Mouse (Mus musculus) limb, embryonic 14.5 days (tissue): ENCODE measurements around the gene Ptpn1. TPM values are rescaled to one million over a fixed set of nuclear protein-coding genes. Genes with fewer than 3 reads are reported as not detected.

Experiments used
- ATAC-seq: fragments of 200-750 bp; cut with Nextera tagmentation; 2 replicates; pipeline ENCODE4 v1.8.0; 2017; ENCODE audit warnings: low read depth, moderate number of reproducible peaks, moderate TSS enrichment; ENCODE audit not compliant: low FRiP score
- DNase-seq: peaks from one replicate; pipeline ENCODE4 v3.0.0-alpha.2; 2015; ENCODE audit warnings: low spot score
- H3K27ac ChIP-seq: fragments of 300-500 bp; sonication (generic); replicated peaks from 2 replicates; pipeline ENCODE4 v1.5.1; 2014; ENCODE audit warnings: low read depth, mild to moderate bottlenecking, low read length, moderate library complexity, mixed read lengths
- H3K27me3 ChIP-seq: fragments of 300-500 bp; sonication (generic); 2 replicates; pipeline ENCODE4 v1.6.1; 2014; ENCODE audit warnings: low read length, mixed read lengths; ENCODE audit not compliant: control insufficient read depth, insufficient read depth
- H3K36me3 ChIP-seq: fragments of 300-500 bp; sonication (generic); 2 replicates; pipeline ENCODE4 v1.6.1; 2014; ENCODE audit warnings: mild to moderate bottlenecking, low read length, moderate library complexity, mixed read lengths; ENCODE audit not compliant: control insufficient read depth, insufficient read depth
- H3K4me1 ChIP-seq: fragments of 300-500 bp; sonication (generic); 2 replicates; pipeline ENCODE4 v1.6.1; 2014; ENCODE audit warnings: antibody characterized with exemption, low read length, mixed read lengths; ENCODE audit not compliant: control insufficient read depth, insufficient read depth
- H3K4me2 ChIP-seq: fragments of 300-500 bp; sonication (generic); replicated peaks from 2 replicates; pipeline ENCODE4 v1.6.1; 2014; ENCODE audit warnings: low read depth, mild to moderate bottlenecking, low read length, moderate library complexity; ENCODE audit not compliant: severe bottlenecking
- H3K4me3 ChIP-seq: fragments of 300-500 bp; sonication (generic); replicated peaks from 2 replicates; pipeline ENCODE4 v1.5.1; 2014; ENCODE audit warnings: low read length
- H3K9ac ChIP-seq: fragments of 300-500 bp; sonication (generic); 2 replicates; pipeline ENCODE4 v1.6.1; 2014; ENCODE audit warnings: mild to moderate bottlenecking, low read depth, low read length, moderate library complexity; ENCODE audit not compliant: severe bottlenecking
- H3K9me3 ChIP-seq: fragments of 300-500 bp; sonication (generic); 2 replicates; pipeline ENCODE4 v1.6.1; 2016; ENCODE audit warnings: low read length; ENCODE audit not compliant: control insufficient read depth
- POLR2A ChIP-seq: fragments of 200-500 bp; IDR thresholded peaks from 2 replicates; pipeline ENCODE4 v1.8.0; 2012; ENCODE audit warnings: inconsistent platforms, mild to moderate bottlenecking, moderate library complexity, borderline replicate concordance; ENCODE audit not compliant: insufficient read depth, insufficient read length; ENCODE audit errors: extremely low read depth
- WGBS: fragments of 180-500 bp; shearing (Covaris S2); extraction: QIAGEN DNeasy Blood & Tissue Kit; methylation state at CpG from one replicate; pipeline ENCODE4 v1.1.7; 2014; 5-methylcytosine and 5-hydroxymethylcytosine counted together
- polyA plus RNA-seq, 2 experiments: library from polyadenylated mRNA; depleted of rRNA in 1 of 2; stranded (reverse) in 1 of 2; unstranded in 1 of 2; fragments of >200 nt; fragmentation: Nextera tagmentation in 1 of 2; extraction: Ambion mirVana in 1 of 2; gene quantifications; 2 replicates each; pipeline versions ENCODE4 v1.2.1 to v1.2.3; 2012 to 2014

Gene Ptpn1
- polyA plus RNA-seq, 2 experiments = 27.3 to 41.5 TPM

DNA sequence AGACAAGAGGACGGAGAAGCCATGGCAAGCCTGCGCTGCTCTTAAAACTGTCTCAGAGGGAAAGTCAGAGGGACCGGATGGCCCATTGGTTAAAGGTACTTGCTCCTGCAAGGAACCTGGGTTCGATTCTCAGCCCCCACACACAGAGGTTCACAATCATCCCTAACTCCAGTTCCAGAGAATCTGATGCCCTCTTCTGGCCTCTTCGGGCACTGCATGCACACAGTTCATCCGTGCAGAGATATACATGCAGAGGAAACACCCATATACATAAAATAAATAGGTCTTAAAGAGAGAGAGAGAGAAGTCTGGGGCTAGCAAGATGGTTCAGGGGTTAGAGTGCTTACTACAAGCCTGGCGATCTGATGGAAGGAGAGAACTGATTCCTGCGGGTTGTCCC, 94.0 kb downstream of the Ptpn1 start:
- Histone ChIP-seq H3K27me3 (no peaks in the 10 kb centered on the region), H3K27ac (peak overlapping the region; percentile 70; the same call in 1 of the 2 replicates)

DNA sequence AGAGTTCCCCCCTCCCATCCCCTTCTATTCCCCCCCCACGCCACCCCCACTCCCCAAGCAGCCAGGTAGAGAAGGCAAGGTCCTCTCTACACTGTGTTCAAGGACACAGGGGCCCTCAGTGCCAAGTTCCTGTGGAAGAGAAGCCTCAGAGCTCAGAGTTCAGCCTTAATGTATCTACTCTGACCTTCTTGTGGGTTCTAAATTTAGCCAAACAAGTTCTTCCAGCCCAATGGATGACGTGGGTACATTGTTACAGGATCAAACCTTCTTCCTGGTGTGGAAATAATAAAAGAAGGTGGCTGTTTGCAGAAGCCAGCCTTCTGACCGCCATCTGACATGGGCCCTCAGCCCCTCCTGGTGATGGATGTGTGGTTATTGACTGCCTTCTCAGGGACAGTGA, 94.6 kb downstream of the Ptpn1 start:
- Histone ChIP-seq H3K9me3 (peaks cover 8% of the 10 kb centered on the region; the same call in 1 of the 2 replicates), H3K4me1 (peaks cover 4% of the 10 kb centered on the region; the same call in 1 of the 2 replicates), H3K36me3 (no peaks in the 10 kb centered on the region), H3K27ac (no peak overlapping the region), H3K4me2 (no peak overlapping the region), H3K9ac (no peak overlapping the region), H3K4me3 (no peak overlapping the region), H3K27me3 (no peaks in the 10 kb centered on the region)
- DNase-seq = no peak
- WGBS = 44% methylated on average over 3 of the region's 3 CpGs
- TF ChIP-seq POLR2A = no peak
- ATAC-seq = no peak

More for the DNA sequence above, 94.0 kb downstream of the Ptpn1 start:
- DNase-seq = no peak
- no peak for ATAC-seq
- H3K36me3 ChIP-seq = no peaks in the 10 kb centered on the region
- H3K4me1 ChIP-seq = peaks cover 4% of the 10 kb centered on the region; the same call in 1 of the 2 replicates
- peaks cover 8% of the 10 kb centered on the region; the same call in 1 of the 2 replicates for H3K9me3 ChIP-seq
- no peak for TF ChIP-seq POLR2A
- H3K4me2 ChIP-seq = no peak overlapping the region
- WGBS = 92% methylated on average over 8 of the region's 8 CpGs
- H3K9ac ChIP-seq = no peak overlapping the region
- no peak overlapping the region for H3K4me3 ChIP-seq

DNA sequence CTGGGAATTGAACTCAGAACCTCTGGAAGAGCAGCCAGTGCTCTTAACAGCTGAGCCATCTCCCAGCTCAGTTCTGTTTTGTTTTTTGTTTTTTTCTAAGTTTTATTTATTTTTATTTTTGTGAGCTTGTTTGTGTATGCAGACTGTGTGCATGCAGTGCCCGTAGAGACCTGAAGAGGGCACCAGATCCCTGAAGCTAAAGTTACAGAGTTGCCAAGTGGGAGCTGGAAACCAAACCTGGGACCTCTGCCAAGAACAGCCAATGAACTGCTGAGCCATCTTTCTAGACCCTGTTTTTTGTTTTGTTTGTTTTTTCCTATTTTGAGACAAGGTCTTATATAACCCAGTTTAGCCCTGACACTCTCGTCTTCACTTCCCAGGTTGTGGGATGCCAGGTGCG, 96.5 kb downstream of the Ptpn1 start:
- H3K27me3 ChIP-seq = no peaks in the 10 kb centered on the region
- TF ChIP-seq POLR2A = no peak
- WGBS = 97% methylated on average over 3 of the region's 3 CpGs
- DNase-seq = no peak
- ATAC-seq = no peak
- H3K36me3 ChIP-seq = no peaks in the 10 kb centered on the region
- no peak overlapping the region for H3K9ac ChIP-seq
- H3K27ac ChIP-seq = no peak overlapping the region
- H3K4me1 ChIP-seq = peaks cover 4% of the 10 kb centered on the region; the same call in 1 of the 2 replicates
- no peak overlapping the region for H3K4me2 ChIP-seq
- no peak overlapping the region for H3K4me3 ChIP-seq
- peaks cover 8% of the 10 kb centered on the region; the same call in 1 of the 2 replicates for H3K9me3 ChIP-seq

Other genes with a start within 250 kb of the Ptpn1 start
- 29.7 and 36.0 TPM in 2 replicates for gene Cebpb, start 243.1 kb upstream of the Ptpn1 start, polyA plus RNA-seq (2012; rRNA removed)
- 20.6 and 27.4 TPM in 2 replicates for gene Cebpb, start 243.1 kb upstream of the Ptpn1 start, polyA plus RNA-seq (2014; fragmentation: Nextera tagmentation; extraction: Ambion mirVana)
- gene Tmem189, start 242.2 kb upstream of the Ptpn1 start, polyA plus RNA-seq (2012; rRNA removed) = 58.9 and 76.0 TPM in 2 replicates
- gene Tmem189, start 242.2 kb upstream of the Ptpn1 start, polyA plus RNA-seq (2014; fragmentation: Nextera tagmentation; extraction: Ambion mirVana) = 37.2 and 39.3 TPM in 2 replicates
- gene Ripor3, start 78.6 kb downstream of the Ptpn1 start, polyA plus RNA-seq (2012; rRNA removed) = 21.0 and 24.8 TPM in 2 replicates
- 5.3 TPM in 2 replicates for gene Ripor3, start 78.6 kb downstream of the Ptpn1 start, polyA plus RNA-seq (2014; fragmentation: Nextera tagmentation; extraction: Ambion mirVana)
- 3.7 and 4.0 TPM in 2 replicates for gene Pard6b, start 148.9 kb downstream of the Ptpn1 start, polyA plus RNA-seq (2012; rRNA removed)
- 4.0 and 4.1 TPM in 2 replicates for gene Pard6b, start 148.9 kb downstream of the Ptpn1 start, polyA plus RNA-seq (2014; fragmentation: Nextera tagmentation; extraction: Ambion mirVana)